Mouse (Mus musculus) stomach, embryonic 15.5 days (tissue): ENCODE measurements around the gene Trp73. TPM values are rescaled to one million over a fixed set of nuclear protein-coding genes. Genes with fewer than 3 reads are reported as not detected.

Source experiments
- ATAC-seq: fragments of 200-750 bp; cut with Nextera tagmentation; 2 replicates; pipeline ENCODE4 v1.8.0; 2017; ENCODE audit warnings: low read depth, moderate number of reproducible peaks, moderate TSS enrichment; ENCODE audit not compliant: insufficient read depth, low FRiP score
- H3K27ac ChIP-seq: fragments of 300-500 bp; sonication (generic); 2 replicates; pipeline ENCODE4 v1.5.1; 2015; ENCODE audit warnings: mild to moderate bottlenecking, inconsistent platforms
- H3K27me3 ChIP-seq: fragments of 300-500 bp; sonication (generic); replicated peaks from 2 replicates; pipeline ENCODE4 v1.6.1; 2015; ENCODE audit warnings: inconsistent platforms
- H3K36me3 ChIP-seq: fragments of 300-500 bp; sonication (generic); 2 replicates; pipeline ENCODE4 v1.6.1; 2015; ENCODE audit warnings: inconsistent platforms
- H3K4me1 ChIP-seq: fragments of 300-500 bp; sonication (generic); 2 replicates; pipeline ENCODE4 v1.6.1; 2015; ENCODE audit warnings: inconsistent platforms
- H3K4me2 ChIP-seq: fragments of 300-500 bp; sonication (generic); 2 replicates; pipeline ENCODE4 v1.6.1; 2015; ENCODE audit warnings: mild to moderate bottlenecking, inconsistent platforms
- H3K4me3 ChIP-seq: fragments of 300-500 bp; sonication (generic); replicated peaks from 2 replicates; pipeline ENCODE4 v1.5.1; 2015; ENCODE audit warnings: inconsistent platforms
- H3K9ac ChIP-seq: fragments of 300-500 bp; sonication (generic); 2 replicates; pipeline ENCODE4 v1.6.1; 2015; ENCODE audit warnings: inconsistent platforms
- H3K9me3 ChIP-seq: fragments of 300-500 bp; sonication (generic); 2 replicates; pipeline ENCODE4 v1.6.1; 2016; ENCODE audit warnings: inconsistent platforms
- WGBS: fragments of 180-500 bp; shearing (Covaris S2); methylation state at CpG from one replicate; pipeline ENCODE4 v1.1.7; 2015; 5-methylcytosine and 5-hydroxymethylcytosine counted together
- polyA plus RNA-seq: library from polyadenylated mRNA; unstranded; fragments of >200 nt; fragmentation: Nextera tagmentation; extraction: Ambion mirVana; gene quantifications from 2 replicates; pipeline ENCODE4 v1.2.1, GENCODE M21; 2015

The Trp73 gene
- polyA plus RNA-seq, 1 experiment from 2014 or later, result 0.58 TPM

GRCm38 (mm10) chr4:154024729-154025521 is 115.1 kb downstream of the Trp73 start:
- Histone ChIP-seq H3K9ac (peak overlapping the region; percentile 23), H3K4me3 (peak overlapping the region; percentile 49), H3K9me3 (no peaks in the 10 kb centered on the region), H3K4me1 (peaks cover 37% of the 10 kb centered on the region), H3K36me3 (peaks cover 10% of the 10 kb centered on the region; the same call in 1 of the 2 replicates), H3K27ac (peak overlapping the region; percentile 75), H3K27me3 (no peaks in the 10 kb centered on the region), H3K4me2 (peak overlapping the region; percentile 77)
- no peak for ATAC-seq
- 33% methylated on average over 17 of the region's 17 CpGs for WGBS

- Histone ChIP-seq H3K27me3 (no peaks in the 10 kb centered on the region), H3K36me3 (peaks cover 16% of the 10 kb centered on the region), H3K4me1 (peaks cover 37% of the 10 kb centered on the region), H3K27ac (peak overlapping the region; percentile 75), H3K9ac (no peak overlapping the region), H3K4me3 (peak overlapping the region; percentile 49; the same call in 1 of the 2 replicates), H3K4me2 (peak overlapping the region; percentile 77), H3K9me3 (no peaks in the 10 kb centered on the region)
- 10% methylated on average over 8 of the region's 8 CpGs for WGBS
- ATAC-seq, result peak; percentile 78
These were observed 116.0 kb downstream of the Trp73 start for GRCm38 (mm10) chr4:154023754-154024601.

GRCm38 (mm10) chr4:154022844-154023243 is 117.2 kb downstream of the Trp73 start:
- Histone ChIP-seq H3K4me3 (no peak overlapping the region), H3K36me3 (peaks cover 27% of the 10 kb centered on the region), H3K9me3 (no peaks in the 10 kb centered on the region), H3K9ac (no peak overlapping the region), H3K4me2 (0 out of 2 replicates have a peak overlapping the region, but pooled peaks have one; percentile 3), H3K27ac (peak overlapping the region; percentile 31; the same call in 1 of the 2 replicates), H3K4me1 (peaks cover 37% of the 10 kb centered on the region), H3K27me3 (no peaks in the 10 kb centered on the region)
- WGBS, result 32% methylated on average over 4 of the region's 4 CpGs
- no peak for ATAC-seq

GRCm38 (mm10) chr4:154022407-154022806 is 117.6 kb downstream of the Trp73 start:
- Histone ChIP-seq H3K27ac (peak overlapping the region; percentile 31; the same call in 1 of the 2 replicates), H3K4me3 (no peak overlapping the region), H3K4me2 (no peak overlapping the region), H3K9me3 (no peaks in the 10 kb centered on the region), H3K36me3 (peaks cover 29% of the 10 kb centered on the region), H3K9ac (no peak overlapping the region), H3K4me1 (peaks cover 37% of the 10 kb centered on the region), H3K27me3 (no peaks in the 10 kb centered on the region)
- 82% methylated on average over 4 of the region's 4 CpGs for WGBS
- ATAC-seq, result no peak

- Histone ChIP-seq H3K9me3 (no peaks in the 10 kb centered on the region), H3K36me3 (peaks cover 37% of the 10 kb centered on the region), H3K4me2 (no peak overlapping the region), H3K27ac (no peak overlapping the region; the same call in 1 of the 2 replicates), H3K9ac (no peak overlapping the region), H3K4me1 (peaks cover 35% of the 10 kb centered on the region), H3K27me3 (no peaks in the 10 kb centered on the region), H3K4me3 (no peak overlapping the region)
- WGBS, result 88% methylated on average over 9 of the region's 9 CpGs
- ATAC-seq, result no peak
These were observed 118.6 kb downstream of the Trp73 start for GRCm38 (mm10) chr4:154021432-154021831.

GRCm38 (mm10) chr4:154019571-154019970 is 120.4 kb downstream of the Trp73 start:
- H3K4me3 ChIP-seq, result no peak overlapping the region
- H3K36me3 ChIP-seq, result peaks cover 49% of the 10 kb centered on the region
- H3K4me2 ChIP-seq, result no peak overlapping the region
- ATAC-seq, result no peak
- no peak overlapping the region for H3K9ac ChIP-seq
- H3K27ac ChIP-seq, result no peak overlapping the region
- H3K9me3 ChIP-seq, result no peaks in the 10 kb centered on the region
- H3K27me3 ChIP-seq, result no peaks in the 10 kb centered on the region
- 61% methylated on average over 7 of the region's 7 CpGs for WGBS
- H3K4me1 ChIP-seq, result peaks cover 20% of the 10 kb centered on the region

- Histone ChIP-seq H3K4me1 (peaks cover 19% of the 10 kb centered on the region), H3K27ac (no peak overlapping the region), H3K27me3 (no peaks in the 10 kb centered on the region), H3K4me2 (no peak overlapping the region), H3K4me3 (no peak overlapping the region), H3K9ac (no peak overlapping the region), H3K36me3 (peaks cover 39% of the 10 kb centered on the region), H3K9me3 (no peaks in the 10 kb centered on the region)
- ATAC-seq, result no peak
- 91% methylated on average over 11 of the region's 11 CpGs for WGBS
These were observed 124.5 kb downstream of the Trp73 start for GRCm38 (mm10) chr4:154015476-154015875.

GRCm38 (mm10) chr4:154012132-154012882 is 127.7 kb downstream of the Trp73 start:
- H3K4me1 ChIP-seq, result peaks cover 19% of the 10 kb centered on the region
- H3K4me3 ChIP-seq, result peak overlapping the region; percentile 98
- peaks cover 19% of the 10 kb centered on the region for H3K36me3 ChIP-seq
- H3K27me3 ChIP-seq, result no peaks in the 10 kb centered on the region
- peak overlapping the region; percentile 91 for H3K4me2 ChIP-seq
- H3K27ac ChIP-seq, result peak overlapping the region; percentile 40; the same call in 1 of the 2 replicates
- H3K9ac ChIP-seq, result peak overlapping the region; percentile 97
- H3K9me3 ChIP-seq, result no peaks in the 10 kb centered on the region
- ATAC-seq, result no peak
- 1% methylated on average over 55 of the region's 55 CpGs for WGBS

GRCm38 (mm10) chr4:154011646-154012089 is 128.3 kb downstream of the Trp73 start, which contains the start of gene Lrrc47:
Gene Lrrc47 (plus strand): TSS chr4:154011731.
- Histone ChIP-seq H3K27ac (peak within 1 kb of the TSS; percentile 40; the same call in 1 of the 2 replicates), H3K9me3 (no peaks in the 10 kb centered on the region), H3K9ac (peak within 1 kb of the TSS; percentile 97), H3K27me3 (no peaks in the 10 kb centered on the region), H3K4me1 (peaks cover 19% of the 10 kb centered on the region), H3K4me2 (peak within 1 kb of the TSS; percentile 91), H3K4me3 (peak within 1 kb of the TSS; percentile 98), H3K36me3 (peaks cover 16% of the 10 kb centered on the region)
- under 1% methylated on average over 56 of the region's 59 CpGs for WGBS
- ATAC-seq, result peak; percentile 95

- WGBS, result 25% methylated on average over 13 of the region's 13 CpGs
- H3K4me1 ChIP-seq, result peaks cover 19% of the 10 kb centered on the region
- H3K4me2 ChIP-seq, result peak overlapping the region; percentile 91
- H3K27me3 ChIP-seq, result no peaks in the 10 kb centered on the region
- ATAC-seq, result peak; percentile 54
- peak overlapping the region; percentile 97; the same call in 1 of the 2 replicates for H3K9ac ChIP-seq
- H3K9me3 ChIP-seq, result no peaks in the 10 kb centered on the region
- no peak overlapping the region for H3K27ac ChIP-seq
- H3K4me3 ChIP-seq, result peak overlapping the region; percentile 98
- peaks cover 13% of the 10 kb centered on the region for H3K36me3 ChIP-seq
These were observed 128.9 kb downstream of the Trp73 start for GRCm38 (mm10) chr4:154010907-154011645.
